Mouse (Mus musculus) C2C12 (cell line): ENCODE measurements around the gene Radil. TPM values are rescaled to one million over a fixed set of nuclear protein-coding genes. Genes with fewer than 3 reads are reported as not detected.

Experiments
- H3K27me3 ChIP-seq: one replicate; pipeline ENCODE4 v1.6.1; 2011; ENCODE audit not compliant: control insufficient read depth, insufficient read depth, insufficient read length
- H3K36me3 ChIP-seq: one replicate; pipeline ENCODE4 v1.6.1; 2011; ENCODE audit not compliant: control insufficient read depth, insufficient read depth
- H3K4me3 ChIP-seq: one replicate; pipeline ENCODE4 v1.5.1; 2011; ENCODE audit warnings: mild to moderate bottlenecking, control low read depth; ENCODE audit not compliant: poor library complexity, insufficient read depth, severe bottlenecking
- H3K79me2 ChIP-seq: one replicate; pipeline ENCODE4 v1.6.1; 2011; ENCODE audit not compliant: control insufficient read depth, insufficient read depth
- H3K79me3 ChIP-seq: one replicate; pipeline ENCODE4 v1.6.1; 2011; ENCODE audit warnings: low read depth, control low read depth
- H3ac ChIP-seq: one replicate; pipeline ENCODE3; 2011; ENCODE audit warnings: low read depth; ENCODE audit not compliant: control insufficient read depth, insufficient read length
- CEBPB ChIP-seq: IDR thresholded peaks from one replicate; pipeline ENCODE4 v1.6.1; 2011; ENCODE audit warnings: low read depth, mild to moderate bottlenecking, control low read depth, moderate library complexity
- CTCF ChIP-seq: IDR thresholded peaks from one replicate; pipeline ENCODE4 v1.5.1; 2011; ENCODE audit not compliant: control insufficient read depth, insufficient read depth, insufficient read length
- FOSL1 ChIP-seq: IDR thresholded peaks from one replicate; pipeline ENCODE4 v1.8.0; 2011; ENCODE audit warnings: mild to moderate bottlenecking, low read length; ENCODE audit not compliant: poor library complexity, insufficient read depth, severe bottlenecking
- MAX ChIP-seq: IDR thresholded peaks from one replicate; pipeline ENCODE4 v1.6.1; 2011; ENCODE audit warnings: mild to moderate bottlenecking, control low read depth
- MYOD1 ChIP-seq: IDR thresholded peaks from one replicate; pipeline ENCODE4 v1.6.1; 2011; ENCODE audit warnings: low read depth; ENCODE audit not compliant: control insufficient read depth, insufficient read length
- MYOG ChIP-seq: IDR thresholded peaks from one replicate; pipeline ENCODE4 v1.6.1; 2011; ENCODE audit not compliant: control insufficient read depth, insufficient read length; ENCODE audit errors: extremely low read depth
- USF1 ChIP-seq: IDR thresholded peaks from one replicate; pipeline ENCODE4 v1.6.1; 2011; ENCODE audit warnings: low read depth, mild to moderate bottlenecking, control low read depth, moderate library complexity
- long read RNA-seq, 2 experiments: library from polyadenylated mRNA; unstranded; transcript quantifications; one replicate each; pipeline ENCODE4 v2.0.0; 2019 to 2020
- polyA plus RNA-seq: library from polyadenylated mRNA; unstranded; fragments of >200 nt; fragmentation: generic; extraction: Trizol; gene quantifications from one replicate; pipeline ENCODE4 v1.2.1, GENCODE M21; 2012; ENCODE audit warnings: missing spikeins

Gene Radil
- polyA plus RNA-seq, result 2.5 TPM
- long read RNA-seq, experiment 1, partial matches to known transcripts, result 1 of 2 reads
- long read RNA-seq, experiment 1, other reads (novel, unspliced or antisense), result 1 of 2 reads
- long read RNA-seq, experiment 2, transcript Radil-201 (15 exons, 3,700 nt), result major isoform, 23 of 35 reads
- long read RNA-seq, experiment 2, partial matches to known transcripts, result 4 of 35 reads
- long read RNA-seq, experiment 2, other reads (novel, unspliced or antisense), result 6 of 35 reads

- Histone ChIP-seq H3K27me3 (no peaks in the 10 kb centered on the region), H3K36me3 (no peaks in the 10 kb centered on the region), H3ac (peak within 1 kb of the TSS; percentile 88), H3K4me3 (peak within 1 kb of the TSS; percentile 41), H3K79me3 (no peaks in the 10 kb centered on the region), H3K79me2 (no peaks in the 10 kb centered on the region)
- TF ChIP-seq MAX (no peak), CEBPB (no peak), CTCF (peak; percentile 81)
Measured at GRCm38 (mm10) chr5:142550706-142551652, at the start of gene Radil. Radil (minus strand) TSS chr5:142551098.

GRCm38 (mm10) chr5:142597648-142598390 lies 46.9 kb upstream of the Radil start:
- TF ChIP-seq MYOG (no peak), FOSL1 (no peak), CTCF (no peak), USF1 (no peak), CEBPB (no peak), MAX (no peak), MYOD1 (no peak)
- Histone ChIP-seq H3K27me3 (peaks cover 77% of the 10 kb centered on the region), H3K79me2 (no peaks in the 10 kb centered on the region), H3K36me3 (no peaks in the 10 kb centered on the region), H3K79me3 (no peaks in the 10 kb centered on the region), H3ac (no peak overlapping the region), H3K4me3 (no peak overlapping the region)

DNA sequence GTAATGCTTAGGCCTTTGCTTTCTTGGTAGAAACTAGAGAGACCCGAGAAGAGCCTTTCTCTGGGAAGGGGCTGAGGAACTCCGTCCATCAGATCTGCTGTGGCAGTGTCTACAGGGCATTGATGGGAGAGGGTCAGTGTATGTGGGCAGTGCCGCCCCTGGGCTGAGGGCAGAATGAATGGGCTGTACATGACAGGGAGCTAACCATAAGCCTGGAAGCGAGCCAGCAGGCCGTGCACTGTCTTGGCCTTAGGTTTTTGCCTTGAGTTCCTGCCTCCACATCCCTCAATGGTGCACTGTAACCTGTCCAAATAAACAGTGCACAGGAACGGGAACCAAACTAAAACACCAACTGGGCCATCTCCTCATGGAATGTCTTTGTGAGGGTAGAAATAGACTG lies 45.8 kb upstream of the Radil start:
- Histone ChIP-seq H3K27me3 (peaks cover 74% of the 10 kb centered on the region), H3K4me3 (no peak overlapping the region), H3K79me3 (no peaks in the 10 kb centered on the region), H3K36me3 (no peaks in the 10 kb centered on the region), H3K79me2 (no peaks in the 10 kb centered on the region), H3ac (no peak overlapping the region)
- TF ChIP-seq FOSL1 (no peak), CEBPB (no peak), MYOD1 (no peak), MAX (no peak), USF1 (no peak), CTCF (no peak)

GRCm38 (mm10) chr5:142595698-142596097 lies 44.8 kb upstream of the Radil start:
- H3K36me3 ChIP-seq, result no peaks in the 10 kb centered on the region
- peaks cover 67% of the 10 kb centered on the region for H3K27me3 ChIP-seq
- no peak overlapping the region for H3K4me3 ChIP-seq
- TF ChIP-seq CEBPB (no peak), MYOD1 (no peak)
- no peaks in the 10 kb centered on the region for H3K79me3 ChIP-seq
- no peak overlapping the region for H3ac ChIP-seq
- H3K79me2 ChIP-seq, result no peaks in the 10 kb centered on the region

DNA sequence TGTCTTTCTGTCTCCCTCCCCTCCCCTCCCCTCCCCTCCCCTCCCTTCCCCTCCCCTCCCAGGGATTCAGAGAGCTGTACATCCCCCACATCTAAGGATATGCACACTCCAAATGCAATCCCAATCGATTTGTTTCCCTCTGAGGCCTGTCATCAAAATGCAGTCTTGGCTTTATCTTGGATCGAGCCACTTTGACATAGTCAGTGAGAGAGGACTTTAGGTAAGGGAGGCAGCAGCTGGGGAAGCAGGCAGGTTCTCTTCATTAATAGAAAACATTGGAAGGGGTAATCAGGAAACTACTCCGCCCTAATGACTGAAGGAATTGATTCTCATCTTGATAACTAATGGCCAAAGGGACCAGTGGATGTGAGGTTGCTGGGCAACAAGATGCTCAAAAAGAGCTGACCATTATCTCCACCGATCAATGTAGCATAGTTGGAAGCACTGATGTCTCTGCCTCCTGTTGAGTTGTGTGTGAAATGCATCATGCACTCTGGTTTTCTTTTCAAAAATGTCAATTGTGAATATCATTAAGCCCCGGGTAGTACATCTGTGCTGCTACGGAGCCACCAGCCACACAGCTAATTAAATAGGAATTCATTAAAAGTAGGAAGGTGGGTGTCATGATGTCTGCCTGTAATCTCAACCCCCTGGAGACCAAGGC lies 40.2 kb upstream of the Radil start:
- no peak for TF ChIP-seq FOSL1
- no peak for TF ChIP-seq MAX
- TF ChIP-seq CEBPB, result no peak
- TF ChIP-seq MYOG, result no peak
- no peak for TF ChIP-seq MYOD1
- TF ChIP-seq USF1, result no peak
- TF ChIP-seq CTCF, result no peak
- no peaks in the 10 kb centered on the region for H3K79me3 ChIP-seq
- no peaks in the 10 kb centered on the region for H3K36me3 ChIP-seq

DNA sequence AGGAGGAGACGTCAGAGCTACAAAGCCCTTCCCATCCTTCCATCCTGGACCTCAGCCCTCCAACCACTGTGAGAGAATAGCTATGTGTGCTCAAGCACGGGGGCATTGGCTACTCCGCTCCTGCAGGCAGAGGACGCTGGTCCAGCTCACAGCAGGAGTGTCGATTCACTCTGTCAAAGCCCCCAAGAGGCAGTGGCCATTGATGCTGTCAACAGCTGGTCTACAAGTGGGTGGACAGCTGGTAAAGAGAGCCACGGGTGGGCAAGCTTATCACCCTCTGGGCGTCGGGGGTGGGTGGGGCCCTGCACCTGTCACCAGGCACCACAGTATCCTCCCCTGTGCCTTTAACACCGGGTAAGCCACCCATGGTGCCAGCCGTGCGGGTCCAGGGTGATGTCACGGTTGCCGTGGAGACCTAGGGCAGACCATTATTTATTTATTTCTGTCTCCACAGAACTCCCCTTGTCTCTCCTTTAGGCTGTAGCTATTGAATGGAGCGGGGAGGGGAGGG lies 32.8 kb upstream of the Radil start:
- no peaks in the 10 kb centered on the region for H3K79me3 ChIP-seq
- no peak for TF ChIP-seq FOSL1
- no peak for TF ChIP-seq MAX
- no peak for TF ChIP-seq USF1
- TF ChIP-seq MYOG, result no peak
- TF ChIP-seq MYOD1, result no peak
- peaks cover 39% of the 10 kb centered on the region for H3K27me3 ChIP-seq
- H3K79me2 ChIP-seq, result no peaks in the 10 kb centered on the region
- no peaks in the 10 kb centered on the region for H3K36me3 ChIP-seq
- H3ac ChIP-seq, result no peak overlapping the region
- H3K4me3 ChIP-seq, result no peak overlapping the region

More for the DNA sequence above, 40.2 kb upstream of the Radil start:
- H3K4me3 ChIP-seq, result no peak overlapping the region
- H3ac ChIP-seq, result no peak overlapping the region
- peaks cover 45% of the 10 kb centered on the region for H3K27me3 ChIP-seq
- no peaks in the 10 kb centered on the region for H3K79me2 ChIP-seq
